Mouse (Mus musculus) spleen, postnatal 10 days (tissue): ENCODE data around the gene Actr5.

ENCODE experiments used
- DNase-seq, 2 experiments: peaks; one replicate each; pipeline ENCODE4 v3.0.0; 2021 to 2022; ENCODE audit warnings: low spot score in 2 of 2

The Actr5 gene

DNA sequence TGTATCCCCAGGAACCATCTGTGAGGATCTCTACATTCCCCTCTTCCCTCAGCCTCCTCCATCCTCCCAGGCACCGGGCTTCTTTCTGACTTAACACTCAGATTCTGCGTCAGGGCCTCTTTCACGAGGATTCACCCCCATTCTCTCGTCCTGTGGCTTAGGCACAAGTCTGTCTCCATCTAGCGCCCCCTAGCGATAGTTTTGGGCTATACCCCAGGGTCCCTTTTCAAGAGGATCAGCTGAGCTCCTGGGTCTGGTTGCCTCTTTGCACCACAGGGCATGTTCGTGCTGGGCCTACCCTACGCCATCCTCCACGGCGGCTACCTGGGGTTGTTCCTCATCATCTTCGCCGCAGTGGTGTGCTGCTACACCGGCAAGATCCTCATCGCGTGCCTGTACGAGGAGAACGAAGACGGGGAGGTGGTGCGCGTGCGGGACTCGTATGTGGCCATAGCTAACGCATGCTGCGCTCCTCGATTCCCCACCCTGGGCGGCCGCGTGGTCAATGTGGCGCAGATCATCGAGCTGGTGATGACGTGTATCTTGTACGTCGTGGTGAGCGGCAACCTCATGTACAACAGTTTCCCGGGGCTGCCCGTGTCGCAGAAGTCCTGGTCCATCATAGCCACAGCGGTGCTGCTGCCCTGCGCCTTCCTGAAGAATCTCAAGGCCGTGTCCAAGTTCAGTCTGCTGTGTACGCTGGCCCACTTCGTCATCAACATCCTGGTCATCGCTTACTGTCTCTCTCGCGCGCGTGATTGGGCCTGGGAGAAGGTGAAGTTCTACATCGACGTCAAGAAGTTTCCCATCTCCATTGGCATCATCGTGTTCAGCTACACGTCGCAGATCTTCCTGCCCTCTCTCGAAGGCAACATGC is 10.9 kb upstream of the Actr5 start:
- DNase-seq: peak; percentile 53 to 77

DNA sequence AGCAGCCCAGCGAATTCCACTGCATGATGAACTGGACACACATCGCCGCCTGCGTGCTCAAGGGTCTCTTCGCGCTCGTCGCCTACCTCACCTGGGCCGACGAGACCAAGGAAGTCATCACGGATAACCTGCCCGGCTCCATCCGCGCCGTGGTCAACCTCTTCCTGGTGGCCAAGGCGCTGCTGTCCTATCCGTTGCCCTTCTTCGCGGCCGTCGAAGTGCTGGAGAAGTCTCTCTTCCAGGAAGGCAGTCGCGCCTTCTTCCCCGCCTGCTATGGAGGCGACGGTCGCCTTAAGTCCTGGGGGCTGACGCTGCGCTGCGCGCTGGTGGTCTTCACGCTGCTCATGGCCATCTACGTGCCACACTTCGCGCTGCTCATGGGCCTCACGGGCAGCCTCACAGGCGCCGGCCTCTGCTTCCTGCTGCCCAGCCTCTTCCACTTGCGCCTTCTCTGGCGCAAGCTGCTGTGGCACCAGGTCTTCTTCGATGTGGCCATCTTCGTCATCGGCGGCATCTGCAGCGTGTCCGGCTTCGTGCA is 10.2 kb upstream of the Actr5 start:
- DNase-seq: no peak

DNA sequence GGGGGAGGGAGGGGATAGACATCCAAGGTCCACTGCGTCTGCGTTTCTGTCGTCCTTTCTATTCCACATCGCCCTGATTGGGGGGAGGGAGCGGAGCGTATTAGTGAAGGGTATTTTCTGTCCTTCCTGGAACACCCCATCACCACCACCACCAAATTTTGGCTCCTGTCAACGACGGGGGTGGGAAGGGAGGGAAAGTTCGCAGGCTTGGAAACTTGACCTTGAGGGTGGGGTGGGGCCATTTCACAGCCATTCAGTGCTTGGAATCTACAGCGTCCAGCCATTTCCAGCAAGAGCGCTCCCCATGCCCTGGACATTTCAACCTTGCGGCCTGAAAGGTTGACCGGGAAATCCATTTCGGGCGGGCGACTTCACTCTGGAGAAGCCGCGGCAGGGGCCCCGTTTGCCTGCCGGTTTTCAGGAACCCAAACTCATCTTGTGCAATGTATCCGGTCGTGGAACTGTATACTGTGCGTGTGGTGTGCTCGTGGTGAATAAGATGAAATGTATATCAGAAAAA is 9.5 kb upstream of the Actr5 start:
- DNase-seq: no peak

DNA sequence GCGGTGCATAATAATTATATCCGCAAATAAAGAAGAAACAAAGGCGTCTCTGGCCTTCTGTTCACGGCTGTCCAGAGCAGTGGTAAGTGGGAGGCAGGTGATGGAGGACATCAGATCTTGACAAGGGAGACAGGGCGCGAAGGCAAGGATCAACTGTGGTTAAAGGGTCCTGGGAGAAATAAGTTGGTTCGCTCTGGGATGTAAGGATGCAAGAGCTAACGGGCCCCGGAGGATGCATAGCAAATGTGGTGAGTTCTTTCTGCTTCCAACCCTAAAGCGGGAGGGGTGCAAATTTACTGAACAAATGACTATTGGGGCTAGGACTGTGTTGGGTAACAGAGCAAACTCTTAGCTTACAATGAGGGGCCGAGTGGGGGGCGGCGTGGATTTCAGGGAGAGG is 9.0 kb upstream of the Actr5 start:
- no peak for DNase-seq

DNA sequence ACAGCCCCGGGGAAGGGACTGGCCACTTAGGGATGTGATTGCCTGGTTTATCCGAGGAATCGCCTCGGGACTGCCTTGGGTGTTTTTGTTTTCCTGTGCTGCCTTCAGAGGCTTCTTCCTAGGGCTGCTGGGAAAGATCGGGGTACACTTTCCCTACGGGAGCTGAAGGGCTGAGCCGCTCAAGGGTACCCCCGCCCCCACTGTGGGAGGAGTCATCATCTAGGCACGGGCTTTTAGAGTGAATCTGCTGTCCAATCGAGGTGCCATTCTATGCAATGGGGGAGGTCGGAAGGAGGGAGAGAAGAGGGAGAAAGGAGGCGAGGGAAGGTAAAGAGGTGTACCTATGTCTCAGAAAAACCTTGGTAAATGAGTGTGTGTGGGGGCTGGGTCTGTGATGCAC is 8.4 kb upstream of the Actr5 start:
- no peak for DNase-seq

DNA sequence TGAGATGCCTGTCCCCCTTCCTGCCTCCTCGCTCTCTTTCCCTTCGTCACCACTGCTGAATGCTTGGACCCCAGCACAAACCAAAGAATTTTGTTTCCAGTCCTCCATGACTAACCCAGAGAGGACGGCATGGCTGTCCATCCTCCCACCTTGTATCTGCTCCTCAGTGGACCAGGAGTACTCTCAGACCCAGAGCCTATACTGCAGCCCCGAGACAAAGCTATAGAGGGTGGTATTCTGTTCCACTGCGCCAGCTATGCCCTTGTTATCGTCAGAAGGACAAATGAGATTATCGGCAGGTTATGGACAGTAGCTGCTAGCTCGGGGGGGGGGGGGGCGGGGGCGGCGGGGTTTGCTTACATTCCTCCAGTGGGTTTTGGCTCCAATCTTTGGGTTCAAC is 7.9 kb upstream of the Actr5 start:
- DNase-seq: no peak

DNA sequence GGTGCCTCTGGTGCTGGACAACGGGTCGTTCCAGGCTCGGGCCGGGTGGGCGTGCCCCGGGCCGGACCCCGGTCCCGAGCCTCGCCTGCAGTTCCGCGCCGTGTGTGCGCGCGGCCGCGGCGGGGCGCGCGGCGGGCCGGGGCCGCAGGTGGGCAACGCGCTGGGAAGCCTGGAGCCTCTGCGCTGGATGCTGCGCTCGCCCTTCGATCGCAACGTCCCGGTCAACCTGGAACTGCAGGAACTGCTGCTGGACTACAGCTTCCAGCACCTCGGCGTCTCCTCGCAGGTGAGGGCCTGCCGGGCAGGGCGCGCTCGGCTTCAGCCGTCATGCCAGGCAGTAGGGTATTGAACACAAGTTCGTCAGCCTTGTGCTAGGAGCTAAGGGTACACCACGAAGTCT is 543 bp downstream of the Actr5 start:
- DNase-seq: peak in 1 of 2 experiments; percentile 50

DNA sequence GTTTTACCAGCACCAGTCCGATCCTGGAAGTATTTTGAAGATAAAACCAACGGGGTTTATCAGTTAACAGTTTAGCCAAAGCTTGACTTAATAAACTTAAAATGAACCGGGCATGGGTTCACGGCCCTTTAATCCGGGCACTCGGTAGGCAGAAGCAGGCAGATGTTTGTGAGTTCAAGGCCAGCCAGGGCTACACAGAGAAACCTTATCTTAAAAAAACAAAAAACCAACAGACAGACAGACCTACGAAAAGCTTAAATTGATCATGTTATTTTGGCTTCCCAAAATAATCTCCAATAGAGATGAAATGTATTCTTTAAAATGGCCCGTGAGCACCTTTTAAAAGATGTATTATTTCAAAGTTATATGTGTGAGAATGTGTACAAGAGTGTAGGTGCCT is 1.0 kb downstream of the Actr5 start:
- DNase-seq: no peak

DNA sequence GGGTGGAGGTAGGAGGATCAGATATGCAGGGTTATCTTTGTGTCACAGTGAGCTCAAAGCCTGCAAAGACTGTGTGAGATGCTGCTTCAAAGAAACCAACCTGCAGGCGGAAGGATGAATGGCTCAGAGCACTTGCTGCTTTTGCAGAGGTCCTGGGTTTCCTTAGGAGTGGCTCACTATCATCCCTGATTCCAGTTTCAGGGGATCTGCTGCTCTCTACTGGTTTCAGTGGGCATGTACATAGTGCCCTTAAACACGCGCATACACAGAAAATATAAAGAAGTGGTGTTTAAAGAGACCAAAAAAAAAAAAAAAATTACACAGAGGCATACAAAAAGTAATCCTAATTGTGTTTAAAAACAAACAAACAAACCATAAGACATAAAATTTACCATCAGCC is 4.2 kb downstream of the Actr5 start:
- no peak for DNase-seq

DNA sequence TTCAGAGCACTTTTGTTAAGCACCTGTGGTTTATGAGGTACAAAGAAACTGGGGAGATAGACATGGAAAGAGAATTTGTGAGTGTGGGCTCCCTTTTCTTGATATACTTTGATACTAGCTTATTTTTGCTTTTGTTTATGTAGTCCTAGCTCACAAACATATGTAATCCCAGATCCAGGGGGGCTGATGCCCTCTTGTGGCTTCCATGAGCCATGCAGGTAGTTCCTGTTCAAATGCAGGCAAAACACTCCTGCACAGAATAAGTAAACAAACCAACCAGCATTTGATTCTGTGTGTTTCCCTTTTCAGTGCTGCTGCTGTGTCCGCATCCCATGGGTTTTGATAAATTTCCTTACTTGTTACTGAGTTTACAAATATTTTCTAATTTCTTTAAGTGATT is 4.7 kb downstream of the Actr5 start:
- peak in 1 of 2 experiments; percentile 11 for DNase-seq

DNA sequence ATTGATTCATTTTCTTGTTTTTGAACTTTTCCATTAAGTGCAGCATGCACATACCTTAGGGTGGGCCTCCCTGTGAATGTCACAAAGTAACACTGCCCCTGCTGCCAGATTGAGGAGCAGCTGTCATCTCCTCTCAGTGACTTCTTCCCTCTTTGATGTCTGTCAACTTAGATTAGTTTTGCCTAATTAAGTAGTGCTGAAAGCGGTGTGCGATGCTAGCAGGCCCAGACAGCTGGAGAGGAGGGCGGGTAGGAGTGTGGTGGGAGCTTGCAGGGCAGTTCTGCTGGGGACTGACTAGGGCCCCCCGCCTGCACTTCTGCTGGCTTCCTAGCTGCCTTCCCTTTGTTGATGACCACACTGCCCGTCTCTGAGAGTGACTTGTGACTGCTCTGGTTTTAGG is 7.2 kb downstream of the Actr5 start:
- DNase-seq: peak in 1 of 2 experiments; percentile 10

DNA sequence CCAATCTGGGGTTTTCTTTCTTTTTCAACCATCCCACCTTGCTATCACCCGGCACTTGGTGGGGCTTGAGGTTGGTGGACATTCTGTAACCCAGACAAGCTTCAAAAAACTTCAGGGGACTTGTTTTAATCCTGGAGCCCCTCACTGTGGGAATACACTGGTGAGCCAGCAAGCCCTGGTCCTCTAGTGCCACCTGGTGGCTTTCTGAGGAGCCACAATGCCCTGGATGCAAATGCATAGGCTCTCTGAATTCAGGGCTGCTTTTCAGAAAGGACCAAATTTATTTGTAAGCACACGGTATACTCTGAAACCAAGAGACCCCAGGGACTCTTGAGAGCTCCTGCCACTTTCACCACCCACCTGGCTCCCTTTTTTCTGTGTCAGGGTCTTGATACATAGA is 17.2 kb downstream of the Actr5 start:
- DNase-seq: peak; percentile 52 to 73

DNA sequence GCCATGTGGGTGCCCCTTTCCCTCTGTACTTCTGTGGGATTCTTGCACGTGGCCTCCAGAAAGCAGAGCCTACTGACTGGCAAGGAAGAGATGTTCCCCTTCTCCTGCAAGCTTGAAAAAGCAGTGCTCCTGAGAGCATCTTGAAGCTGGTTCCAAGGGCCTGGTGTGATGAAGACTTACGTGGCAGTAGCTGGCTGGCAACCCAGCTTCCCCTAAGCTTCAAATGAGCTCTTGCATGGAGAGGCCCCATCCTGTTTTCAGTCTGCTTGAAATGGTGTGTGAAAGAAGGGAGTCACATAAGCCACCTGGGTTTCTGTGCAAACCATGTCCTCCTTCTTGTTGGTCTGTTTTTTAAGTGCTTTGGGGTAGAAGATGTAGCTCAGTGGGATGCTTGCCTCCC is 17.9 kb downstream of the Actr5 start:
- no peak for DNase-seq

DNA sequence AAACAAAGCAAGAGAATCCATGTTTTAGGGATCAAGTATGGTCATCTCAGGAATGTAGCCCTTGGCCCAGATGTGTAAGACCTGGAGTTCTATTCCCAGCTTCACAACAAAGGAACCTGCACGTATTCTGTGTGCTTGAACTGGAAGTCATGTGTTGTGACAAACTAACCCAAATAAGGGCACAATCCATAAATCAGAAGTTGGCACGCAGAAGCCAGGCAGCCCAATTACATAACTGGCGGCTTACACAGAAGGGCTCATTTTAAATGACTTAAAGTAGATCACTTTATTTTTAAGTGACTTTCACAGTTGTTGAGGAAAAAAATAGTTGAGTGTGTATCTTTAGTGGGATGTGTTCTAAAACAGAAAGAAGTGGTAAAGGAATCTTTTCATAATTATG is 19.1 kb downstream of the Actr5 start:
- DNase-seq: no peak

DNA sequence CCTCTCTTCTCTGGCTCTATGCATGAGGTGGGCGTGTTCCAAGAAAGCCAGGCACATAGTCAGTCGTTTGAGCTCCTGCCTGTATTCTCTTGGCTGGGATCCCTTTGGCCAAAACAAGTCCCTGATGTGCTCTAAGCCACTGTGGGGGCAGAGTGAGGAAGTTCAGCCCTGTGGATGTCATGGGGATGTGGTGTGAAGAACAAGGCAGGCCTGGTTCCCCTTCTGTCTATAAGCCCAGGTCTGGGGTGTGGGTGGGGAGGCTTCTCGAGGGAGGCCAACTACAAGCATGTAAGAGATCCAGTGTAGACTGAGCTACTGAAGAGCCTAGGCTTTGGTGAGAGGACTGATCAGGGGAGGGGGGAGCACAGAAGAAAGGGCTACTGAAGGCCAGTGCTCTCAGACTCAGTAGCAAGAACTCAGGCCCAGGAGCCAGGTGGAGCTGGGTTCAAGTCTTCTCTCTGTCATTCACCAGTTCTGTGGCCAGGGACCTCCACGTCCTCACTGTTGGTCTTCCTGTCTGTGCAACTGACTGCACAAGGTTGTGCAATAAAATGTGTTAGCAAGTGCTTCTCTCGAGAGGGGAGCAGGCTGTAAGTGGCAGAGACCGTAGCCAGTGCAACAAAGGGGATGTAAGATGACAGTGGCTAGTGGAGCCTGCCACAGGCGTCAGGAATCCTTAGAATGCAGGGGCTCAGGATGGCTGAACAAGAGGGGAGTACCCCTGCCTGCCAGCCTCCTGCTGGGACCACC is 26.6 kb downstream of the Actr5 start:
- DNase-seq: no peak

DNA sequence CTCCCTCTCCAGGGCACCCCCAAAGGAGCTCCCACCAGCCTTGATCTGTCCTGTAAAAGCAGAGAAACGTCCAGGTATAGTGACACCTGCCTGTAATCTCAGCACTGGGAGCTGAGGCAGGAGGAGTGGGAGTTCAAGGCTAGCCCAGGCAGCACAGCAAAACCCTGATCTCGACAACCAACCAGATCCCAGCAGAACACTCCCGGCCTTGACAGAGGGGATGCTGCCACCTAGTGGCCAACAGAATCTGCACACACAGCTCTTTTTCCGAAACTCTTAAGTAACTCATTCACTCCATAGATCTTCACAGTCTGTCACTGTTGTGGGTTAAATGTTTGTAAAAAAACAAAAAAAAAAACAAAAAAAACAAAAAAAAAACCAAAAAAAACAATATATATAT is 28.3 kb downstream of the Actr5 start:
- peak; percentile 56 to 83 for DNase-seq

DNA sequence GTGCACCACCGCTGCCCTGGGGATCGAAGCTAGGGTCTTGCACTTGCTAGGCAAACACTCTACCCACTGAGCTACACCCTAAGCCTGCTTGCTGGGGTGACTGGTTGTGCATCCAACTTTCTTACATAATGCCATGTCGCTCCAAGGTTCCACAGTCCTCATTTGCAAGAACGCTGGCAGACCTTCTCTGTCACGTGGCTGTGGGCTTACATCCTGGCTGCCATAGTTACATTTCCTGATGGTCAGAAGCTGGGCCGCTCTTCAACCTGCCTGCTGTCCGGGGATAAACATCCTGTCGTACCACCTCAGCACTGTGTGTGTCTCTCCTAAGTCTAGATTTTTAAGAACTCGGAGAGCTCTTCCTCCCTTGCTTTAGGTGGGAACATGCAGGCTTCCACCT is 30.0 kb downstream of the Actr5 start:
- DNase-seq: no peak

DNA sequence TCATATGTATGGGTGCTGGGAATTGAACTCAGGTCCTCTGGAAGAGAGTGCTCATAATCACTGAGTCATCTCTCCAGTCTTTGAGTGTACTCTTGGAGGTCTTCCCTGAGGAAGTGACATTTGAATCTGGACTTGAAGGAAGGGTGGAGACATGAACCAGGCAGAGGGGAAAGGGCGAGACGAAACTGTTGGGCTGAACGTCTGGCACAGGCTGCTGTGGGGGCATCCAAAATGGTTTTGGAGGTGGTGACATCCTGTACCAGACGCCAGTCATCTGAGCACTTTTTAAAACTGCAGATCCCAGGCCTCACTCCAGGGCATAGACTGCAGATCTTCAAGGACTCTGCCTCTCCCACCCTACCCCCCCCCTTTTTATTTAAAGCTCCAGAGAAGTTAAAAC is 31.1 kb downstream of the Actr5 start:
- no peak for DNase-seq

DNA sequence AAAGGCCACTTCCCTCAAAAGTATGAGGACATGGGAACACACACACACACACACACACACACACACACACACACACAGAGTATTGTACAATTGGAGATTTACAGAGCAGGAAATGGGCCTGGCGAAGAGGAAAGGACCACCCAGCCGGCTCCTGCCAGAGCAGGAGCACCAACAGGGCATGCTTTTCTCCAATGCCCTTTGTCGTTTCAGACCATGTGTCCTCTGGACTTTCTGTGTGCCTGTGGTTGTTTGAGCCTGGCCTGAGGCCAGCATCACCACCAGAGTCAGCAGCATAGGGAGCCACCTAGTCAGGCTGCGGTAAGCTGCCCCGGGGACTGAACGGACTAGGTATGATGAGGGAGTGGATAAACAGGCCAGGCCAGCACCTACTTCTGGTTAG is 34.1 kb downstream of the Actr5 start:
- no peak for DNase-seq

DNA sequence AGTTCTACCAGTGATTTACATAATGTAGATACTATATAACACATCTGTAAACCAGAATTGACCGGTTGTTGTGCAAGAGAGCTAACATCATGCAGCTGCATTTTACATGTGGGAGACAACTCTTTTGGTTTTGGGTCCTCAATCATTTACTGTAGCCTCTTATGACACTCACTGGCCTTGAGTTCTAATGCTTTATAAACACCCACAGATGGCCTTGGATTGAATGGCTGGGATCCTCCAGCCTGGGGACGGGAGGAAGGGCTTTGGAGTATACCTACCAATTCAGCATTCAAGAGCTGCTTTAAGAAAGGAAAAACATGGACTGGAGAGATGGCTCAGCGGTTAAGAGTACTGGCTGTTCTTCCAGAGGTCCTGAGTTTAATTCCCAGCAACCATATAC is 34.7 kb downstream of the Actr5 start:
- no peak for DNase-seq

DNA sequence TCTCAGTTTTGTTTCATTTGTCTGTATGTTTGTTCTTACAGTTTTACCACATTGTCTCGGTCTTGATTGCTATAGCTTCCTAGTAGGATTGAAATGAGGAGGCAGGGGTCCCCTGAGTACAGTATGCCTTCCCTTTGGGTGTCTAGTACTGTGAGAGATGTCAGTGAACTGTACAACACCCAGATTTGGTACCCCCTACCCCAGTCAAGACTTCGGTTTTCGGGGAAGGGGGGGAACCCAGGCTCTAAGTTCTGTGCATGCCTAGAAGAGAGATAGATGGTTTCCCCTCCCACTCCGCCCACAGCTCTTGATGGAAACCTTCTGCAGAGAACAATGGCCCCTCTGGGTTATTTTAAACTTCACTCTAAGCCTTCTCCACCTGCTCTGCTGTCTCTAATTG is 40.4 kb downstream of the Actr5 start, which contains the start of gene Ppp1r16b:
TSS of gene Ppp1r16b (plus strand) at position 301 of the 400 bp plus-strand sequence.
- DNase-seq: no peak

DNA sequence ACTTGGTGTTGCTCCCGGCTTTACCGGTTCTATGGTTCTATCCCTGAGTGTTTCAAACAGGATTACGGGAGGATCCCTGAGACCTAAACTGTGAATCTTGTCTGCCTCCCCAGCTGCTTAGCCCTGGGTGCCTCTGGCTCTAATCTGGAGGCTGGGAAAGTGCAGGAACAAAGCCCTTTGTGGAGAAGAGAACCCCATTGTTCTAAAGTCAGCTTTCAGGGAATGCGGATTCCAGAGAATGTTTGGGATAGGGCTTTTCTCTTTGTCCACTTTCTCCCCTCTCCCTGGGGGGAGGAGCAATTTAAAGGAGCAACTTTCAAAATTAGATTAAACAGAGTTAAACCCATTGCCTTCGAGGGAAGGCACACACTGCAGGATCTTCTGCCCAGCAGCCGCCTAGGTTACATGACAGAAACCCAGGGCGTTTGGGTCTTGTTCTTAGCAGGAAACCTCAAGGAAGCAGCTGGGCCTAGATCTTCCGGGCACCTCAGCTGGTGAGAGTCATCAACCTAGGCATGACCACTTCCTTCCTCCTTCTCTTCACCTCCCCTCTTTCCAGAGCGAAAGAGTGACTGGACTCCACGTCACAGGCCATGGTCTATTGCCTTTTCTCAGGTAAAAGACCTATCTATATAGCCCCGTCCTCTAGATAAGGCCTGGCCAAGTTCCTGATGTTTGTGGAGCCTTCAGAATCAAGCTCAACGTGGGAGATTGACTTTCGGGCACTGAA is 41.5 kb downstream of the Actr5 start:
- DNase-seq: peak in 1 of 2 experiments; percentile 65
